Mouse (Mus musculus) layer of hippocampus, adult 9-11 months (tissue): ENCODE measurements around the gene St6galnac3.
"Not testable (repeated sequence)": the region's sequence is repeated elsewhere in the genome, so short reads cannot be mapped to it uniquely, and the experiment has no call there.

ENCODE experiments used
- DNase-seq: peaks from one replicate; pipeline ENCODE4 v3.0.0; 2022

Gene St6galnac3

DNA sequence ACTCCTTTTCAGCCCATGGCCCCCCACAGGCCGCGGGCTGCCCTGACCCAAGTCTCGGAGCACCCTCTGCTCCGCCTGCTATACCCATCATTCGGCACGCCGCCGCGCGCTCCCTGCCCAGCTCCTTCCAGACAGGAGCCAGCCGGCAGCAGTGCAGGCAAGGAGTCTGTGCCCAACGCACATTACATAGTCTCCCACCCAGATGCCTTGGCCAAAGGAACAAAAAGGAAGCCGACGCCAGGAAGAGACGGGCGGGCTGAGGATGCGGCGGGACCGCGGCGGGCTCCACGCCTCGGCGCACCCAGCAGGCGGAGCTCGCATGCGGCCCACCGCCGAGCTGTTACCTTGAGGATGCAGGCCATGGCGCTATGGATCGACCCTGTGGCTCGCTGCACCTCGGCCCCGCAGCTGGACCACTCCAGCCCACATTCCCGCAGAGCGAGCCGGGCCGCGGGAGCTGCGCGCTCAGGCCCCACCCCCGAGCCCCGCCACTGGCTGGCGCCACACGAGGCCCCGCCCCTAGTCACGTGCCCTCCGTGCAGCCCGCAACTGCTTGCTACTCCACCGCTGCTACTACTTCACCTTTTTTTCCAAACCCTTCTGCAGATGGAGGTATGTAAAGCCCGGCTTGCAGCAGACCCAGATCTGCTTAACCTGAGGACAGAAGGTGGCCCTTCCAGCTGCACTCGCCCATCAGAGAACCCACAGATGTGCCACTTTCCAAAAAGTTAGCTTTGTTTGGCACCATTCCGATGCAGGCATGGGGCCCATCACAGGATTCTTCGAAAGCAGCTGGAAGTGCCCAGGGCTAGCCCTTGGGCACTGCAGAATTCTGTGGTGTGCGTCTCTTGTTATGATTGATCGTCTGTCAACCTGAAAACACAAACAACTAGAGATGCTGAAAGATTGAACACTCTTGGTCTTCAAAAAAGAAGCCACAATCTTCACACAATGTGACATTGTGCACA lies at the start of gene St6galnac3:
Gene St6galnac3 (minus strand): TSS at position 474 of the 968 bp plus-strand sequence.
- DNase-seq = peak; percentile 77

DNA sequence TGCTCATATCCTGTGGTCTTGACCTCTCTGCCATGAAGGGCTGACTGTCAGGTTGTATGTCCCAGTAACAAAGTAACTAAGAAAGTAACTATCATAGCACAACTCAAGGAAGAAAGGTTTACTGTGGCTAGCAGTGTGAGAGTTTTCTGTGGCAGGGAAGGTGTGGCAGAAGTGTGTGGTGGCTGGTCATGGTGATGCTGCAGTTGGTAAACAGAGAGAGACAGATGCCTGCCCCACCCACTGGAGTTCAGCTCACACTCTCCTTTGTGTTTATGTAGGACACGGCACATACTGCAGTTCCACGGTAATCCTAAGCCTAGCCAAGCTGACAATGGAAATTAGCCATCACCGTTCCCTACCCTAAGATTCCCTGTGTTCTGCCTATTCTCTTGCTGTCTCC lies 49.6 kb upstream of the St6galnac3 start:
- no peak for DNase-seq

GRCm38 (mm10) chr3:153771479-153771878 lies 46.5 kb upstream of the St6galnac3 start:
- no peak for DNase-seq

DNA sequence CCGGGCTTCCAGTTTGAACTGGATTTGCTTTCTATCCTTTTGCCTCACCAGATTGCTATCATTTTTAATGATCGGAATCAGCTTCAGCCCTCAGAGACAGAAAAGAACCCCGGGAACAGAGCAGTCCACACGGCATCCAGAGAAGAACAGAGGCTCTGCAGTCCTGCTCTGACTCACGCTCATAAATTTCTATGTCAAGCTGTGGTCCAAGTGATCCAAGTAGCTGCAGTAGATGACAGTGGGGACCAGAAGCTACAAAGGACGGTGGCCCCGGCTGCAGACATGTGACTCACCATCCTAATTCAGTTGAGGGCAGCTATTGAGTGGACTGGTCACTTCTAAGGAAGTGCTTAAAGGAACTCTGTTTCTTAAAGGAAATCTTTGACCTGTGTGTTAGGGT lies 45.6 kb upstream of the St6galnac3 start:
- no peak for DNase-seq

GRCm38 (mm10) chr3:153769220-153769619 lies 44.2 kb upstream of the St6galnac3 start:
- DNase-seq = no peak

GRCm38 (mm10) chr3:153765171-153765570 lies 40.2 kb upstream of the St6galnac3 start:
- no peak for DNase-seq

GRCm38 (mm10) chr3:153764760-153765159 lies 39.8 kb upstream of the St6galnac3 start:
- DNase-seq = no peak

DNA sequence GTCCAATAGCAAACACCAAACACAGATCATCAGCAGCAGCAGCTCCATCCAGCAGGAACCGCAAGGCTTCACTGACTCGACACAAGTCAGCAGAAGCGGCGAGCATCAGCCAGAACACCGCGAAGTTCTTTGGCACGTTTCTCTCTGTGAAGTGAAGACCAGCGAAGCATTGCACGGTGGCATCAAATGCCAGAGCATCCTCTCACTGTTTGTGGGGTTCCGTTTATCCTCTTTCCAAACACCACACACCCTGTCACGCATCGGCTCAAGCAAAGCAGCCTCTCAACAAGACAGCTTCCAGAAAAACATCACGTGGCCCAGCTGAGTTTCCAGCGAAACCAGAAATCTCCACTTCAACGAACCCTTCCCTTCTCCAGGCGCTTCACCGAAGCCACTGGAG lies 36.2 kb upstream of the St6galnac3 start:
- no peak for DNase-seq

GRCm38 (mm10) chr3:153759269-153759668 lies 34.3 kb upstream of the St6galnac3 start:
- DNase-seq = no peak

GRCm38 (mm10) chr3:153756500-153756996 lies 31.6 kb upstream of the St6galnac3 start:
- no peak for DNase-seq

DNA sequence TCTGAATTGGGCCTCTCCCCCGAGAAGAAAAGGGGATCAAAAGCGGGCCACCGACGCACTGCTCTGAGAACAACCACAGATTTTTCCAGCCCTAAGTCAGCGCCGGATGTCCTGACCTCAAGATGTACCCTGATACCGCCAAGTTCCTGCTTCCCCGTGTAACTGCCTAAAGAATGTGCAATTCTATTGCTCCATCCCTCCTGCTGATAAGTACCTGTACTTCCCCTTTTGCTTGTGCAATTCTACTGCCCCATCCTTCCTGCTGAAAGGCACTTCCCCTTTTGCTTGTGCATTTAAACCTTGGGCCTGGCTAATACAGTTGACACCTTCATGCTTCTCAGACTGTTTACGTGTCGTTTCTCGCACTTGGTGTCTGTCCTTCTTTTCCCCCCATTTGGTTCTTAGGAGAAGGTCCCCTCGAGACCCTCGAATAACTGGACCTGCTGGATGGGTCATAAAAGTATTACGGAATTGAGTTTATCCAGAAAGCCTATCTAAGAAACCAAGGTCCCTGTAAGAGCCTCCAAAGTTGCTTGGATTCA lies 30.9 kb upstream of the St6galnac3 start:
- not testable (repeated sequence) for DNase-seq

DNA sequence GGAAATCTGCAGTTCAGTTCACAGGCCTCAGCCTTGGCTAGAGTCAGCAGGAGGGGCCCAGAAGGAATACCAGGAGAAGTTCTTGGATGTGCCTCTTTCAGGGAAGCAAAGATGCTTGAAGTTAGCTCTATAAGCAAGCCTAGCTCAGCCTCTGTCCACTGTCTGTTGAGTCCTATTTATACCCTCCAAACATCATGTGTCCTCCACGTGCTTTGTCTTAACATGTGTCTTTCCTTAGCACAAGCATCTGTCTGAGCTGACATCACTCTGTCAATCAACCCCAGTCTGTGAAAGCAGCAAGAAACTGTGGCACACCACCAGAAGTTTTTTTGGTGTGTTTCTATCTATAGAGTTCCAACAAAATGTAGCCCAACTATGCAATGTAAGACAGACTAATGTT lies 26.5 kb upstream of the St6galnac3 start:
- no peak for DNase-seq

DNA sequence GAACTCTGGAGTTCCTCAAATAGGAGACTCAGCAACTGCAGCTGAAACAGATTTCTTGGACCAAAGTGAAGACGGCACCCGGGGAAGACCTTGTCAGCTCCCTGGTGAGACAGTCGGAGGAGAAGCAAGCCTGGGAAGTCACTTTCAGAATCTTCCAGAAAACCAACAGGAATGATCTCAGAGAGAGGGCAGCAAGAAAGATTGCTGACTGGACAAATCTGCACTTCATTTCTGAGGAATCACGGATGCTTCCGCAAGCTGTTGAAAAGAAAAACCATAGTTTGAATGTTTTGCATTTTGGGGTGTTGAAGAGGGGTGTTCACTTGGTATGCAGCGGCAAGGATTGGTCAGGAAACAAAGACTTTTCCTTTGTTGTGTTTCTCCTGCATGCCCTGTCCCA lies 24.4 kb upstream of the St6galnac3 start:
- no peak for DNase-seq

DNA sequence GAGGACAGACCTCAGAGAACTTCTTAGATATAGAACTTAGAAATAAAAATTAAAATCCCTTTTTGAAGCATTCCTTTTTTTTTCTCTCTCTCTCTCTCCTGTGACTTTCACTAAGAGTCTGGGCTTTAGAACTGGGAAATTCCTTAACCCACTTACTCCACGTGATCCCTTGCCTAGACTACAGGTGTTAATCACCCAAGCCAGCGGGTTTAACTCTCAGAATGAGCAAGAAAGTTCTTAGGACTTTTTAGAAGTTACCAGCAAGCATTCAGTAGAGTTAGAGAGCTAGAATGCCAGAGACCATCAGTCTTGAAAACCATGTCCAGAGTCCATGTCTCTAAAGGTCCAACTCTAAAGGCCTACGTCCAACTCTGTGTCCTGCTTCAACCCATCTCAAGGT lies 23.3 kb upstream of the St6galnac3 start:
- DNase-seq = no peak

DNA sequence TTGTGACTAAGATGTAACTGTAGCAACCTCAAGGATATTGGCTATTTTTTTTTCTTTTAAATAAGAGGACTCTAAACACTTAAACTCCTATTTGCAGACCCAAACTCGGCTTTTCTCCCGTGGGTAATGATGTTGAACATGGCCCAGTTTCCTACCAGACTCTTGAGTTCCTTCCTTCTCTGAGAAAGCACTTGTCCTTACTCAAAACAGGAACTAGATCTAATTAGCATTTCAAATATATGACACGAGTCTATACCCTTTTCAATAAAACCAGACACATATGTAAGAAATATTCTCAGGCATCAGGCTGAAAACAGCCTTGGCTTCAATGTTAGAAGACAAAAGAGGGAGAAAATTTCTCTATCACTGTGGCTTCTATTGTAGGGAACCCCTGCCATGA lies 20.1 kb upstream of the St6galnac3 start:
- DNase-seq = no peak

DNA sequence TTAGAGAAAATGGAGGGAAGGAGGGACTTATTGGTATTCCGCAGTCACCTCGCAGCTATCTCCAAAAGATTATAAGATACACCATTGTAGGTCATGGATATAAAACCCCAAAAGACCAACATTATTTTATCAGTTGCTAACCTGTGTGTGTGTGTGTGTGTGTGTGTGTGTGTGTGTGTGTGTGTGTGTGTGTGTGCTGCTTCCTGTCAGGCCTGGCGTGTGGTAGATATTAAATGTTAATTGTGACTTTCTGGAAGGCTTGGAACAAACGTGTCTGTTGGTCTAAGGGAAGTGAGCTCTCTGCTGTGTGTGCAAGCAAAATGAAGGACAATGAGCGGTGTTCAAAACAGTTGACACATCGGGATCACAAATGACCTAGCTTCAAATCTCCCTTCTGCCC lies 19.5 kb upstream of the St6galnac3 start:
- DNase-seq = no peak

DNA sequence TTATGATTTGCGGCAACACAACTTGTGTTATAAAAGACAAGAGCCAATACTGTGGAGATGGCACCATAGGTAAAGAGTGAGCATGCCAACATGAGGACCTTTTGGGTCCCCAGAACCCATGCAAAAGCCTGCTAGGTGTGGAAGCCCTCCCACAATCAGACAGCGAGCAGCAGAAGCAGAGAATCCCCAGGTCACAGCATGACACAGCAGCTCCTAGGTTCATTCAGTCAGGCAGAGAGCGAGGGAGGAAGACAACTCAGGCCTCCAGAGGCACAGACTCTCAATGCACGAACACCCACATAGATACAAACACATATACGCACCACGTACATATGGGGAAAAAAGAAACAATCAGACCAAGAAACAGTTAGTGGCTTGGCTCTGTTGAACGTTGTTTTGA lies 16.8 kb upstream of the St6galnac3 start:
- no peak for DNase-seq

- DNase-seq = no peak
Measured at GRCm38 (mm10) chr3:153739351-153739750, 14.4 kb upstream of the St6galnac3 start.

GRCm38 (mm10) chr3:153738421-153738820 lies 13.4 kb upstream of the St6galnac3 start:
- DNase-seq = no peak

DNA sequence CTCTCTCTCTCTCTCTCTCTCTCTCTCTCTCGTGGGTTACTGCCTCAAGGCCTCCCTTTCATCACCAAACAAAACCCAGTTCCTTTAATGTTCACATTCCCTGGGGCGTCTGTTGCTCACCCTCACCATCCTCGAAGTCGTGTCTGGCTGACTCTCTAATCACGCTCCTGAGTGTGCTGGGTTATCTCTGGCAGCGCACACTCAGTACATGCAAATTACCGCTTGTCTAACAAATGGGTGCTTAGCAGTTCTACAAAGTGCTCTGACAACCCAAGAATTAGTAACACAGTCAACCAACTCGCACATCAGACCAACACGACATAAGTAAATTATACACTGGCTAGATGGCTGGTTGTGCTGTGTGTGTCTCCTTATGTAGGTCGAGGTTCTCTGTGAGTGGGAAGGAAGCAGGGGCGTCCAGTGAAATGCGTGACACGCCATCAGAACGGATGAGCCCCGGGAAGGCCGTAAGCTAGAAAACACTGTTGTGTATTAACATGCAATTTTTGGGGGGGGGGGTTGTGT lies 11.8 kb upstream of the St6galnac3 start:
- no peak for DNase-seq

- peak; percentile 26 for DNase-seq
Measured at GRCm38 (mm10) chr3:153735796-153736549, 11.0 kb upstream of the St6galnac3 start.

DNA sequence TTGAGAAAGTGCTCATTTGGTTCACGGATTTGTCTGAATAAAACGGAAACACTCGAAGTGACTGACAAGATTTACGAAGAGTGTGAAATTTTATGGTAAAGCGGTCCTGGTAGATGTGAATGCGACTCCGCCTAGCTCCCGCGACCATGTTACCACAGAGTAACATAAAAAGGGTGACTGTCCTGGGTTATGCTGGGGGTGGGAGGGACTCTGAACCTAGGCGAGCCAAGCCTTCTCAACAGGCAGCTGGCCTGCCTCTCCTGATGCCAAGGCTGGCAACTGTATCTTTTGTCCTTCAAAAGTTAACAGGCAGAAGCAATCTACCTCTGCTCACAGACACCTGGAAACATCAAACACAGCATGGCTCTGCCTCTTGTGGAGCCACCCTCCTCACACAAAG lies 9.8 kb upstream of the St6galnac3 start:
- no peak for DNase-seq
